Mouse (Mus musculus) left cerebral cortex, postnatal 4 days (tissue): ENCODE results near the gene Tlr2. TPM values are rescaled to one million over a fixed set of nuclear protein-coding genes. Genes with fewer than 3 reads are reported as not detected.

Experiments
- DNase-seq: peaks from one replicate; pipeline ENCODE4 v3.0.0-alpha.2; 2022
- intact Hi-C: fragments of 180-260 bp; cut with DNase I; formaldehyde crosslinking; loops from one replicate; pipeline ENCODE4 v1.15.1; 2025
- total RNA-seq, 2 experiments: library from RNA; stranded (reverse); gene quantifications; 2 replicates each; pipeline ENCODE4 v1.2.3; 2021

Tlr2 gene
- total RNA-seq, 2 experiments from 2014 or later, result 0.44 to 0.60 TPM

DNA sequence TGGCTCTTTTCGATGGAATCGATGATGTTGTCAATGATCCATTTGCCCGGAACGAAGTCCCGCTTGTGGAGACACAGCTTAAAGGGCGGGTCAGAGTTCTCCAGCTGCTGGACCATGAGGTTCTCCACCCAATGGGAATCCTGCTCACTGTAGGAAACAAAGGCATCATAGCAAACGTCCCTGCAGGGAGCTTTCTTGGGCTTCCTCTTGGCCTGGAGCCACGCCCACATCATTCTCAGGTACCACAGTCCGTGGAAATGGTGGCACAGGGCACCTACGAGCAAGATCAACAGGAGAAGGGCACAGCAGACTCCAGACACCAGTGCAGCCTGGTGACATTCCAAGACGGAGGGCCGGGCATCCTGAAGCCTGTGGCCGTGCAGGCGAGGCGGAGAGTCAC, 4.9 kb downstream of the Tlr2 start:
- DNase-seq, result no peak
- intact Hi-C loops, result no loop called here

DNA sequence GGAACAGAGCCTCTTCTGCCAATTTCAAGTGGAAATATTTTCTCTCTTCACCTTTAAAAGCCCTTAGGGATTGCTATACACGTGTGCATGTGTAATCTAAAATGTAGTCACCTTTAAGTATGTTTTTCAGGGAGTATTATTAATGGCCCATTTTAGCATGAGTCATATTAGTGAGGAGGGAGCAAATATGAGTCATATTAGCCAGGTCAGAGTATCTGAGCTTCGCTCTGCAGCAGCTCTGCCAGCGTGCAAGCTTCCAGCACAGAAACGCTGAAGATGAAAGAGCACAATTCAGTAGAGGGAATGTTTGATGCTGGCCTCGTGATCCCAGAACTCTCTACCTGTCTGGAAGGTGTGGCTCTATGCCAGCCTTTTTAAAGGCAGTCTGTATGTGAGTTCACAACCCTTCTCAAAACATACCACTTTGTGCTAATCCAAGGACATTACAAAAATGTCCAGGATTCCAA, 13.4 kb downstream of the Tlr2 start:
- DNase-seq, result no peak
- intact Hi-C loops, result no loop called here

DNA sequence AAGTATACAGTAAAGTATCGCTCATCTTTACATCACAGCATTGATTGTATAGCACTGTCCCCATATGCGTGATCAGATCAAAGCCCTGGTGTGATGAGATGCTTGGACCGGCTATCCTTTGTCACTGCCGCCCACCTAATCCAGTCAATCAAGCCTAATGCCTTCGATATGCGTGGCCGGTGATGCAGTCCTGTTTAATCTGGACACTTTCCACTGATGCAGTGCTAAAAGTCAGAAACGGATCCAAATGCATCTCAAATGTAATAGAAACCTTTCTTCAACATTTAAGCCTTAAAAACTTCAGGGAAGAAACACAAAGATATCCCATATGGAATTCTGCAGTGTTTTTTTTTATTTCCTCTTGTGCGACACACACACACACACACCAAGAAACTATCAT, 13.9 kb downstream of the Tlr2 start:
- DNase-seq, result no peak
- intact Hi-C loops, result no loop called here

DNA sequence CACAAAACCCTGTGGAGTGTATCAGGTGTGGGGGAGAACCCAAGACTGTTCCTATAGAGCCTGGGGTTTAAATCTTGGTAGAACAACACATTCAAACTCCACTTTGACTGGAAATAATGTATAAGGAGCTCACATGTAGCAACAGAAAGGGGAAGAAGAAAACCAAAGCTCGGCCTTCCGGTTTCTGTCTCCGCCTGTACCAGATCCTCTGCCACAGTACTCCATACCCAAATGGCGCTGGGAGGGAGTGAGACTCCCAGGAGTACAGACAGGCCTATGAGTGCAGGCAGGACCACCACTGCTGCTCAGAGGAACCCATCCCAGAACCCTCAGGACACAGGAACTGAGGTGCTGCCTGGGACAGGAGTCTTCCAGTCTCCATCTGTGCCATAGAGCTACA, 17.8 kb downstream of the Tlr2 start:
- intact Hi-C loops, result no loop called here
- no peak for DNase-seq

DNA sequence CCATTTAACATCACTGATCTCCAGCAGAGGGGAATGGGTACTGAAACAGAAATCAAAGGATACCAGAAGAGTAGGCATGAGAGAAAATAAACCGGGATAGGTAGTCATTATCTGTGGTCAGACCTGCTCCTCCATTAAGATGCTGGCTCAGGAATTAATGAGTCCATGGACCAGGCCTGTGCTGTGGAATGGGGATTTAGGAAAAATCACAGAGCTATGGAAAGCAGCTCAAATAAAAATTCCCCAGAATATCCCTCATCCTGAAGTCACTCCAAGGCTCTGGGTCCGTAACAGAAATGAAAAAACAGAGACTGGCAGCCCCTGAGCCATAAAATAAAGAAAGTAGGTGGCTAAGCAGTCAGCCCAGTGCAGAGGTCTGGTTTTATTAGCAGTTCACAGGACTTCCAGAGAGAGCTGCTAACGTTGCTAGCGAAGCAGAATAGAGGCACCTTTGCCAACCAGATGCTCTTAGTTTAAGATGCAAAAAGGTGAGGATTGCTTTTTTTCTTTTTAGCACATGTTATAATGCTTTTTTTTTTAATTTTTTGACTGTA, 25.1 kb downstream of the Tlr2 start:
- intact Hi-C loops, result no loop called here
- no peak for DNase-seq

DNA sequence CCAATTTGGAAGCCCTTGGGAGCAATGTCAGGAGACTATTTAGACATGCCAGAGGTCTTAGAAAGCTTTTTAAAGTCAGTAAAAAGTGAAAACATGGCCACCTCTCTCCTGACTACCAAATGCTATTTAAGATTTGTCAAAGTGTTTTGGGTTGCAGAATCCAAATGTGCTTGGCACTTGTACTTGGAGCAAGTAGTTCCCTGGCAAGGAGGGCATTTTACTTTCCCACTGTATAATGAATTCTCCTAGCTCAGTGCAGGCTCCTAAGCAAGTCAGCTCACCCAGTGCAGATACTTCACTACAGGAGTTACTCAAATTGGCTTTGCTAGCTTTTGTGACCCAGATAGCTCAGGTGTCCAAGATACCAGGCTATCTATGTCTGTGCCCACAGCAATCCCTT, 28.7 kb downstream of the Tlr2 start:
- intact Hi-C loops, result no loop called here
- DNase-seq, result no peak

DNA sequence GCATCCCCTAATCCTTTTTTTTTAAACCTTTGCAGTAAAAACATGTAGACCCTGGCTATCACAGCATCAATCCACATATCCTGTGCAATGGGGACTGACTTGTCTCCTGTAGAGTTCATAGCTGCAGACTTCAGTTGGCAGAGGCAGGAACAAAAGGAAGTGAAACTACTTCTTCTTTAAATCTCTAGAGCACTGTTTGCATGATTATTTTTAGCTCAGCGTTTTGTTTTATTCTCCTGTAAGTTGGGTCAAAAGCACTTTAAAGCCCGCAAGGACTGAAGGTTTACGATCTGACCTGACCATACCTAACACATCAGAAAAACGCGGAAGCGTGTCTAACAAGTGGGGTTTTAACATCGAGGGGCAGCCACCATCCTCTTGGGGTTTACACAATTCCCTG, 29.6 kb downstream of the Tlr2 start:
- intact Hi-C loops, result no loop called here
- no peak for DNase-seq

DNA sequence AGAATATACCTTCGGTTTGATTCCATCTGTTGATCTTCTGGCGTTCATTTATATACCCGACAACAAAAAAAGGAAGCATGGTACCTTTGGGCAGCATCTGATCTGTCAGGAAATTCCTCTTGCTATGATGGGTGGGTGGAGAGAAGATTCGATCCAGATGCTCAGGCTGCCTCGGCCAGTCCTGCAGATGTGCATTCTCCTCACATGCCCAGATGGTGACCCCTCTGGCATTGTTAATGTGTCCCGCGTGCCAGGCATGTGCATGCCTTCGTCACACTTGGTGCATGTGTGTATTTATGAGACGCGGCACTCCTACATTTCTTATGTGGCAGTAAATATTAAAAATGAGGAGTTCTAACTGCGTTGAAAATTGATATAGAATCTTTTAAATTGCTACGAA, 33.1 kb downstream of the Tlr2 start:
- intact Hi-C loops, result no loop called here
- no peak for DNase-seq

DNA sequence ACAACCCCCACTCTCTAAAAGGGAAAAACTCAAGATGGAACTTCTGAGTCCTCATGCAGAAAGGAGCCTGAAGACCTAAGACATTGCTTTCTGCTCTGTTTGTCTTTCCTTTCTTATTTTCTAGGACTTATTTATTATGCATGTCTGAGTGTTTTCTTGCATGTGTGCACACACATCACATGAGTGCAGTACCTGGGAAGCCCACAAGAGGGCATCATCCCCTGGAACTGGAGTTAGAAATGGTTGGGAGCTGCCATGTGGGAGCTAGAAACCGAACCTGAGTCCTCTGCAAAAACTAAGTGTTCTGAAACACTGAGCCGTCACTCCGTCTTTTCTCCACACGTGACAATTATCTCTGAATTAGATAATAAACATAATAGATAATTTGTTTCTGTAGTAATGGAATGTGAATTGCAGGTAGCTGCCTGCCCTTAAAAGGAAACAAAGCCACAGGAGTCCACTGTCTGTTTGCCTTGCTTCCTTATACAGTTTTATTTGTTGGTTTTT, 39.9 kb downstream of the Tlr2 start:
- DNase-seq, result no peak
- intact Hi-C loops, result no loop called here

DNA sequence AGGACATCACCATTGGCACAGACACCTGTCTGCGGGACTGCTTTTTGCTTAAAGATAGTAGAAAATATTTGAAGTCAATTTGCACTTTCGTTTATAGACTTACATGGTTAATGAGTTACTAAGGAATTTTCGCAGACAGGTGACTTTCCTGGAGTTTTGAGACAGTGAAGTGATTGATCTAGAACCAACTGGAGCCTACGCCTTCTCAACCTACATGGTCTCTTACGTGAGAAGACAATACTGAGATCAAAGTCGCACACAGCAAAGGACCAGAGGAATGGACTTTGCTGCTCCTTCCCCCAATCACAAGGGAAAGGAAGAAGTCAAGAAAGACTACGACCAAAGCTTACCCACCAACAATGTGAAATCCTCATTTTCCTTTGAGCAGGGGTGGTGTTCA, 42.1 kb downstream of the Tlr2 start:
- intact Hi-C loops, result loop anchor here (10.0 kb wide), 1 partner anchor 95 kb away; no protein-coding TSS in a partner anchor
- no peak for DNase-seq

DNA sequence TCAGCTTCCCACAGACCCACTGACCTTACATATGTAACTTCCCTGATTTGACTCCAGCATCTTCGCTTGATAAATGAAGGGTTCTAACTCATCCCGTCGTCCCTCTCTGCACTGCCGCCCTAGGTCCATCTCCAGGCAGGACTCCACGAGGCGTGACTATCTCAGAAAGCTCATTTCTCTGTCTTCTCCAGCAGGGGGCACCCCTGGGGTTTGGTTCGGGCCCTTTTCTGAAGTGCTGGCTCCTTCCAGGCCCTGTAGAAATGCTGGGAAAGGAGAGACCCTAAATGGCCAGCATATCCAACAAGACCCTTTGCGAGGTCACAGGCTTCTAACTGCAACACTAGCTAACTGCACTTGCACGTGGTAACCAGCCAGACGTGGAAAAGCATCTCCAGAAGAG, 43.7 kb downstream of the Tlr2 start:
- peak; percentile 60 for DNase-seq
- intact Hi-C loops, result loop anchor here (10.0 kb wide), 1 partner anchor 97 kb away; no protein-coding TSS in a partner anchor

DNA sequence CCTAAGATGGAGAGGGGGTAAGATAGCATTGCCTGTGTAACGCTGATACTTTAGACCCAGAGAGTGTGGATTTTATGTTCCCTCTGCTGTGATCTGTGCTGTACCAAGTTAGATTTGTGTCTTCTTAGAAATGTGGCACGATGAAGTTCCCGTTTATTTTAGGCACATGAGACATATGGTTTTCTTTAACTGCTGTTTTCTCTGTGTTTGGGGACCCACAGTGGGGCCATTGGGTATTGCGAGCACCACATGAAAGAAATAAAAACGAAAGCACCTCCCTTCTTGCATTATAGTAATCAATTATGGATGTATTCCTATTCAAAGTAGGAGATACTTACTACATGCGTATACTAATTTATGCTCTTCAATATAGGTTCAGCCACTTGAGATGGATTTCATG, 44.5 kb downstream of the Tlr2 start:
- intact Hi-C loops, result loop anchor here (10.0 kb wide), 1 partner anchor 98 kb away; no protein-coding TSS in a partner anchor
- no peak for DNase-seq

DNA sequence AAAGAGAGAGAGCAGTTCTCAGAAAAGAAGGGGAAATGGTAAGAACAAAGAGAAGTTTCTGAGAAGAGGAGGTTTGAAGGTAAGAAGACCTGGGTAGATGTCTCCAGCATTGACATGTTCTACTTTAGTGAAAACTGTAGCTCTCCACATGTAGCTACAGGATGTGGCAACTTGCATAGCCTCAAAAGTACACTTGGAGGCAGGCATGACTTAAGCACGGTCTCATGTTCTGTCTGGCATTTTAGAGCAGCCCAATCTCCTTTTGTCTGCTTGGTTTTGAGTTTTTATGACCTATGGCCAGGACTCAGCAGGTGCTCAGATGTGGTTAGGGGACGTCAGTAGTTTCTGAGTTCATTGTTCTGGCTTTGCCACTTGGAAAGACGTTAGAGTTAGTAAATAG, 50.1 kb downstream of the Tlr2 start:
- intact Hi-C loops, result loop anchor here (10.0 kb wide), 1 partner anchor 103 kb away; no protein-coding TSS in a partner anchor
- DNase-seq, result no peak

DNA sequence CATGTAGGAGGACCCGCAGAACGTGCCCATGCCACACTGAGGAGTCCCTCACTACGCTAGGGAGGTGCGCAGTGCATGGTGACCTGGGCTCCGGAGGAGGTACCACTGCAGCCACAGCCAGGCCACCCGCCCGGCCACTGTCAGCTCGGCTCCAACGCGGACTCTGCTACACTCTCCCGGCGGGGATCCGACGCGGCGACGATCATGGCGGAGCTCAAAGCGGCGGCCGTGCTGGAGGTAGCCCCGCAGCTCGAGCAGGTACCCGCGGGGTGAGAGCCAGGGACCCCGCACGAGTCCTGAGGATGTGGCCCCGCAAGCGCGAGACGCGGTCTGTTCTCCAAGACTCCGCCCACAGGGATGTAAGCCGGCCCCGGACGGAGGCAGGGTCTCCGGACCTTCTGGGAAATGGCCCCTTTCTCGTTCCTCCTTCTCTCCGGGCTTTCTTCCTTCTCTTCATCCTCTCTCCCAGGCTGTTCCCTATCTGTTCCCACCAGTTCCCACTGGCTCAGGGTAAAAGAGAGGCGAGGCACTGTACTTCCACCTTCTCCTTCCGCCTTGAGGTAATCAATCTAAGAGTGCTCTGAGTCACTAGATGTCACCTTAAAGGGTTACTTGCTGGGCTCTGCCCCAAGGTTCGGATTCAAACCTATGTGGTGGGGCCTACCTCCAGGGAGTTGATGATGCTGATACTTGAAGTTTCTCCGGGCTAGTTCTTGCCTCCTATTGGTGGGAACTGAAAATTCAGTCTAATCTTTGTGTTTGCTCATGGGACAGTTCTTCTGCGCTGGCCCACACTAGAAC, 51.7 kb downstream of the Tlr2 start:
- DNase-seq, result peak; percentile 12
- intact Hi-C loops, result loop anchor here (10.0 kb wide), 1 partner anchor 105 kb away; no protein-coding TSS in a partner anchor

DNA sequence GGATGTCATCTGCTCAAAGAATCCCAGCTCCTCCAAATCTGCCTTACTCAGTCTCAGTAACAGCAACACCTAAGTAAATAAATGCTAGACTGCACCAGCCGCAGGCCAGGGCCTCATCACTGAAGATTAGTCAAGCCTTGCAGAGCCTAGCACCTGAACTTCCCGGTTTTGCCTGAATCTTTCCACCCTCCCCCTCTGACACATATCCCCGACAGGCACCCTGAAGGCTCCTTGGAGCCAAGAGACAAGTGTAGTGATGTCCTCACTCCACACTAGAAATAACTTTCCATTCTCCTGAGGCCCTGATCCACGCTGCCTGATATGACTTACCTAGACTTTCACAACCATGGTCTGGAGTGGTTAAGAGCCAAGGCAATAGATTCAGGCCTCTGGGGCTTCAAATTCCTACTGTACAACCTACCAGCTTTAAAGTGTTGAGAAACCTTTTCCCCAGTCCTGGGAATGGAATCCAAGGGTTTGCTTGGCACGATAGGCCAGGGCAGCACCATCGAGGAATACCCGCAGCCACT, 53.7 kb downstream of the Tlr2 start:
- intact Hi-C loops, result no loop called here
- DNase-seq, result no peak

DNA sequence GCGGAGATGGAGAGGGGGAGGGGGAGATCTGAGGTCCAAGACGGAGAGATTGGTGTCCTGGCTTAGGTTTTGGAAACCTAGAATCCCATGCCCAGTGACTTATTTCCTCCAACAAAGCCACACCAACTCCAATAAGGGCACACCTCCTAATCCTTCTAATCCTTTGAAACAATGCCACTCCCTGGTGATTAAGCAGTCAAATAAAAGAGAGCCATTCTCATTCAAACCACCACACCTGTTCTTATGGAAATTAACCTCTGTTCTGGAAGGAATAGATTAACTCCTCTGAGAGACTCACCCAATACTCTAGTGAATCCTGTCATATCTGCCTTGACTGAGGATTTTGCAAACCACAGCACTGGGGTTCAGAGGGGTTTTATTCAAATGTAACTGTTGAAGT, 54.5 kb downstream of the Tlr2 start:
- intact Hi-C loops, result no loop called here
- no peak for DNase-seq

Other genes with a start within 250 kb of the Tlr2 start
- gene Sfrp2, start 75.4 kb downstream of the Tlr2 start, total RNA-seq, result 10 to 100 TPM; 12.7 to 14.1 TPM
- gene Tmem131l, start 198.4 kb upstream of the Tlr2 start, total RNA-seq, result 100 to 1,000 TPM in 1 of 2 experiments, 10 to 100 TPM in 1; 91.8 to 110 TPM